Mouse (Mus musculus): Measurements from ENCODE around the gene Daam2. TPM values are rescaled to one million over a fixed set of nuclear protein-coding genes. Genes with fewer than 3 reads are reported as not detected.

Gene Daam2
- polyA plus RNA-seq, 1 experiment from 2014 or later: 2.5 TPM

DNA sequence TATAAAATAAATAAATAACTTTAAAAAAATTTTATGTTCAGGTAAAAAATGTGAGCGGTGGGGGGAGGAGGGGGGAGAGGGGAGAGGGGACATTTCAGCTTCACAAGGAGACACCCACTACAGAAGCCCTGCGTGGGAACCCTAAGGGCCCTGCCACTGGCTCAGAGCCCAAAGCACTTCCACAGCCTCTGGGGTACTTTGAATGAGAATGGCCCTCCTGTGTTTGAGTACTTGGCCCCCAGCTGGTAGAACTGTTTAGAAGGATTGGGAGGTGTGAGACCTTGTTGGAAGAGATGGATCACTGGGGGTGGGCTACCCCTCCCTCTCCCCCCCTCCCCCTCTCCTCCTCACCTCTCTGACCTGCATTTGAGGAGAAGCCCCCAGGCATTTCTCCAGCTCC is 41.7 kb downstream of the Daam2 start:
- ATAC-seq (ENCODE audit: low FRiP score, low TSS enrichment) (no peak), DNase-seq (ENCODE audit: low spot score) (no peak)
- no peak for TF ChIP-seq CTCF (IDR thresholded peaks at IDR 0.05; ENCODE audit: low read depth)
- no peak for TF ChIP-seq EP300 (optimal IDR thresholded peaks at IDR 0.05)
- Histone ChIP-seq H3K9ac (ENCODE audit: low read length) (no peak overlapping the region), H3K4me1 (replicated peaks; ENCODE audit: control insufficient read depth, insufficient read depth) (0 out of 2 replicates have a peak, but pooled peaks cover 3% of the 10 kb centered on the region), H3K27ac (replicated peaks) (no peak overlapping the region), H3K4me3 (ENCODE audit: low read depth, low read length) (no peak overlapping the region), H3K36me3 (ENCODE audit: control insufficient read depth, insufficient read depth, low read length) (no peaks in the 10 kb centered on the region), H3K9me3 (ENCODE audit: control insufficient read depth, low read length) (no peaks in the 10 kb centered on the region), H3K27me3 (ENCODE audit: control insufficient read depth, insufficient read depth, low read length) (no peaks in the 10 kb centered on the region), H3K4me2 (replicated peaks; ENCODE audit: low read depth) (no peak overlapping the region)
- 23% methylated on average over 2 of the region's 2 CpGs for WGBS

DNA sequence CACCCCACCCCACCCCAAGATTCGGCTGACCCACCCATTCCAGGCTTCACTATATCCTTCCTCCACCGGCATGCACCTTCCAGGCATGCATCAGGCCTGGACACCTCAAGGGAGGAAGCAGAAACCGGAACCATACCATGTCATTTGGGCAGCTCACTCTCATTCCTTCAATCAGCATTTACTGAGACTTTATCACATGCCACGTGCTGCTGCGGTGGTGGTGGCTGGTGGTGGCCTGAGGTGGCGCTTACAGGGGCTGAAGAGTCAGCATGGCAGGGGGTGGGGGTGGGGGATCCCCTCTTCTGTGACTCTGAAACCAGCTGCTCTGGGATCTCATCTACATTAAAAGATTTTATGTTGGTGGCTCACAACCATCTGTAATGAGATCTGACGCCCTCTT is 42.1 kb downstream of the Daam2 start:
- Histone ChIP-seq H3K9ac (ENCODE audit: low read length) (no peak overlapping the region), H3K4me3 (ENCODE audit: low read depth, low read length) (no peak overlapping the region), H3K9me3 (ENCODE audit: control insufficient read depth, low read length) (no peaks in the 10 kb centered on the region), H3K36me3 (ENCODE audit: control insufficient read depth, insufficient read depth, low read length) (no peaks in the 10 kb centered on the region), H3K27ac (replicated peaks) (no peak overlapping the region; the same call in 1 of the 2 replicates), H3K4me2 (replicated peaks; ENCODE audit: low read depth) (no peak overlapping the region), H3K4me1 (replicated peaks; ENCODE audit: control insufficient read depth, insufficient read depth) (0 out of 2 replicates have a peak, but pooled peaks cover 3% of the 10 kb centered on the region), H3K27me3 (ENCODE audit: control insufficient read depth, insufficient read depth, low read length) (no peaks in the 10 kb centered on the region)
- no peak for DNase-seq (ENCODE audit: low spot score)
- TF ChIP-seq EP300 (optimal IDR thresholded peaks at IDR 0.05) (no peak), CTCF (IDR thresholded peaks at IDR 0.05; ENCODE audit: low read depth) (no peak)
- no peak for ATAC-seq (ENCODE audit: low FRiP score, low TSS enrichment)
- WGBS: 52% methylated on average over 7 of the region's 7 CpGs

DNA sequence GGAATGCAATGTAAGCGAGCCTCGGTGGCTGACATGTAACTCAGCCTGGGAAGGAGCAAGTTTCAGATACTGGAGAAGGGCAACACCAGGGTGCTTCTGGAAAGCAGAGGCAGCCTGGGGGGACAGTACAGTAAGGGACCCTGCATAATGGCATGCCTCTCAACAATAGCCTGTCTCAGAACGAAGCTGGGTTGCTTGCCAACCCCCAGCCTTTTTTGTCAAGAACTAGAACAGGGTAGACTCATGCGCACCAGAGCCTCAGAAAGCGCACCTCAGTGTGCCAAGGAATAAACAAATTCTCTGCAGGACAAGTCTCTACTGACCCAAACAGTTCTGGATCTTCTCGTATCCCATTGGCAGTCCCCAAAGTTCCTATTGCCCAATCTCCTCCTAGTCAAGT is 43.5 kb downstream of the Daam2 start:
- no peaks in the 10 kb centered on the region for H3K27me3 ChIP-seq (ENCODE audit: control insufficient read depth, insufficient read depth, low read length)
- H3K9ac ChIP-seq (ENCODE audit: low read length): no peak overlapping the region
- 0 out of 2 replicates have a peak, but pooled peaks cover 3% of the 10 kb centered on the region for H3K4me1 ChIP-seq (replicated peaks; ENCODE audit: control insufficient read depth, insufficient read depth)
- H3K36me3 ChIP-seq (ENCODE audit: control insufficient read depth, insufficient read depth, low read length): no peaks in the 10 kb centered on the region
- no peak for ATAC-seq (ENCODE audit: low FRiP score, low TSS enrichment)
- H3K9me3 ChIP-seq (ENCODE audit: control insufficient read depth, low read length): no peaks in the 10 kb centered on the region
- no peak overlapping the region; the same call in 1 of the 2 replicates for H3K27ac ChIP-seq (replicated peaks)
- 51% methylated on average over 6 of the region's 6 CpGs for WGBS
- no peak for TF ChIP-seq EP300 (optimal IDR thresholded peaks at IDR 0.05)
- TF ChIP-seq CTCF (IDR thresholded peaks at IDR 0.05; ENCODE audit: low read depth): no peak
- no peak overlapping the region for H3K4me2 ChIP-seq (replicated peaks; ENCODE audit: low read depth)
- DNase-seq (ENCODE audit: low spot score): no peak
- H3K4me3 ChIP-seq (ENCODE audit: low read depth, low read length): no peak overlapping the region

DNA sequence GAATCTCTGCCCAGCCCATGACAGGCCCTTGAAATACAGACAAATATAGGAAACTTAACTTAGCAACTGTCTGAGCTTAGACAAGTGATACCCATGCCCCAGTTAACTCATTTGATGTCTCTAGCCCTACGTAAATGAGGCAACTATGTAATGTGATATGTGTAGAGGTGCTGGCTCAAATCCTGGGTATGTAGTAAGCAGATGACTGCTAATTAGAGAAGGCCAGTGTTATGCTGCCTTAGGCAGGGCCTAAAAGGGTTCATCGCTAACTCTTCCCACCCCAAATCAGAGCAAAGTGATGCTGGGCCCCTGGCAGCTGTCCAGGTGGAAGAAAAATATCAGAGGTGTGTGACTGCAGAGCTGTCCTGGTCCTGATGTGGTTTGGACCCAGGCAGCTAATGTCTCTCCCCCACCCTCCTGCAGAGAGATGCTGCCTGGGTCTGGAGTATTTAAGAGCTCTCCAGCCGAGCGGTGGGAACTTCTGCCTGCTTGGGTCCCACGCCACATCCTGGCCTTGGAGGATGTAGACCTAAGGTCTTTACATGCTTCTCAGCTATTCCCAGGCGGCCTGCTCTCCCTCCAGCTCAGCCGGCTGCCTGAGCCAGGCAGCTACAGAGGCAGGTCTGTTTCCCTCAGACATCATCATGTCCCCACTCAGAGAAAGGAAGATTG is 44.4 kb downstream of the Daam2 start:
- Histone ChIP-seq H3K4me3 (ENCODE audit: low read depth, low read length) (no peak overlapping the region), H3K27me3 (ENCODE audit: control insufficient read depth, insufficient read depth, low read length) (no peaks in the 10 kb centered on the region), H3K4me1 (replicated peaks; ENCODE audit: control insufficient read depth, insufficient read depth) (0 out of 2 replicates have a peak, but pooled peaks cover 3% of the 10 kb centered on the region), H3K9ac (ENCODE audit: low read length) (no peak overlapping the region), H3K36me3 (ENCODE audit: control insufficient read depth, insufficient read depth, low read length) (no peaks in the 10 kb centered on the region), H3K27ac (replicated peaks) (no peak overlapping the region; the same call in 1 of the 2 replicates), H3K4me2 (replicated peaks; ENCODE audit: low read depth) (no peak overlapping the region), H3K9me3 (ENCODE audit: control insufficient read depth, low read length) (no peaks in the 10 kb centered on the region)
- TF ChIP-seq EP300 (optimal IDR thresholded peaks at IDR 0.05) (no peak), CTCF (IDR thresholded peaks at IDR 0.05; ENCODE audit: low read depth) (no peak)
- ATAC-seq (ENCODE audit: low FRiP score, low TSS enrichment) (no peak), DNase-seq (ENCODE audit: low spot score) (no peak)
- WGBS: 69% methylated on average over 7 of the region's 7 CpGs

DNA sequence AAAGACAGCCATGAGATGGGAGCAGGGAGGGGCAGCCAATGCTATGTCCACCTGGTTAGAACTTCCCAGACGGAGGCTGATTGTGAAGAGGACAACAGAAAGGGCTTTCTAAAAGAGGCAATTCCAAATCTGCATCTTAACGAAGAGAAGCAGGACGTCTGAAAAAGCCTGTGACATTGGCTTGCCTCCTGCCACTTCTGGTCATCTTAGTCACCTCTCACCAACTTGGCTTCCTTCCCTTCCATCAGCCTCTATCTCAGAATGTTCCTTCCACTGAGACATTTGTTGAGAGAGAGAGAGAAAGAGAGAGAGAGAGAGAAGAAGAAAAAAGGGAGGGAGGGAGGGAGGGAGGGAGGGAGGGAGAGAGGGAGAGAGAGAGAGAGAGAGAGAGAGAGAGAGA is 47.1 kb downstream of the Daam2 start:
- no peak overlapping the region for H3K9ac ChIP-seq (ENCODE audit: low read length)
- H3K9me3 ChIP-seq (ENCODE audit: control insufficient read depth, low read length): no peaks in the 10 kb centered on the region
- ATAC-seq (ENCODE audit: low FRiP score, low TSS enrichment): no peak
- no peaks in the 10 kb centered on the region for H3K27me3 ChIP-seq (ENCODE audit: control insufficient read depth, insufficient read depth, low read length)
- no peaks in the 10 kb centered on the region for H3K36me3 ChIP-seq (ENCODE audit: control insufficient read depth, insufficient read depth, low read length)
- H3K4me2 ChIP-seq (replicated peaks; ENCODE audit: low read depth): no peak overlapping the region
- 0 out of 2 replicates have a peak, but pooled peaks cover 3% of the 10 kb centered on the region for H3K4me1 ChIP-seq (replicated peaks; ENCODE audit: control insufficient read depth, insufficient read depth)
- TF ChIP-seq EP300 (optimal IDR thresholded peaks at IDR 0.05) (no peak), CTCF (IDR thresholded peaks at IDR 0.05; ENCODE audit: low read depth) (no peak)
- H3K27ac ChIP-seq (replicated peaks): no peak overlapping the region
- no peak overlapping the region for H3K4me3 ChIP-seq (ENCODE audit: low read depth, low read length)
- WGBS: 60% methylated on average over 3 of the region's 3 CpGs
- DNase-seq (ENCODE audit: low spot score): no peak

DNA sequence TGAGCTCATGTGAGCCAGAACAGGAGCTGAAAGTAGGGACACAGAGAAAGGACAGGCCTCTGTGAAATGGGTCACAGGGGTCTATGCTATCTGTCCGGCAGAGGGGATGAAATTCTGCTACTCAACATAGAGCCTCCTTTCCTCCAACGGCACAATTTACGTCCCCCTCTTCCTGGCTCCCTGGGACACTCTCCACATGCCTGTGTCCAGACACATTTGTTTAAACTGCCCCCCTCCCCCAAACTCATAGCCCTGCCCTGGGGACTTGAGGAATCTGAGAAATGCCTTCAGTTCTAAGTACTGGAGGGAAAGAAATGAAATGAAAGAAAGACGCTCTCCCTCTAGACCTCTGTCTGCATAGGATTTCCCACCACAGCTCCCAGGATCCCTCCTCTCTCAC is 48.5 kb downstream of the Daam2 start:
- Histone ChIP-seq H3K27me3 (ENCODE audit: control insufficient read depth, insufficient read depth, low read length) (no peaks in the 10 kb centered on the region), H3K4me2 (replicated peaks; ENCODE audit: low read depth) (no peak overlapping the region), H3K36me3 (ENCODE audit: control insufficient read depth, insufficient read depth, low read length) (no peaks in the 10 kb centered on the region), H3K27ac (replicated peaks) (no peak overlapping the region), H3K9me3 (ENCODE audit: control insufficient read depth, low read length) (no peaks in the 10 kb centered on the region), H3K4me3 (ENCODE audit: low read depth, low read length) (no peak overlapping the region), H3K4me1 (replicated peaks; ENCODE audit: control insufficient read depth, insufficient read depth) (no peaks in the 10 kb centered on the region), H3K9ac (ENCODE audit: low read length) (no peak overlapping the region)
- DNase-seq (ENCODE audit: low spot score): no peak
- TF ChIP-seq CTCF (IDR thresholded peaks at IDR 0.05; ENCODE audit: low read depth): no peak
- TF ChIP-seq EP300 (optimal IDR thresholded peaks at IDR 0.05): no peak
- ATAC-seq (ENCODE audit: low FRiP score, low TSS enrichment): no peak
- WGBS: 41% methylated on average over 4 of the region's 4 CpGs

All from stomach, postnatal 0 days (tissue).